Mouse (Mus musculus) heart, embryonic 16.5 days (tissue): ENCODE data around the gene Olfr1423. TPM values are rescaled to one million over a fixed set of nuclear protein-coding genes. Genes with fewer than 3 reads are reported as not detected.

Experiments used
- ATAC-seq: fragments of 200-750 bp; cut with Nextera tagmentation; replicated peaks from 2 replicates; pipeline ENCODE4 v1.8.0; 2017; ENCODE audit warnings: moderate number of reproducible peaks; ENCODE audit not compliant: insufficient read depth, low FRiP score; ENCODE audit errors: extremely low read depth
- H3K27ac ChIP-seq: fragments of 300-500 bp; sonication (generic); 2 replicates; pipeline ENCODE4 v1.5.1; 2014; ENCODE audit warnings: mild to moderate bottlenecking, low read length, control low read depth, moderate library complexity
- H3K27me3 ChIP-seq: fragments of 300-500 bp; sonication (generic); 2 replicates; pipeline ENCODE4 v1.6.1; 2014; ENCODE audit warnings: low read length, mixed read lengths; ENCODE audit not compliant: control insufficient read depth, insufficient read depth
- H3K36me3 ChIP-seq: fragments of 300-500 bp; sonication (generic); 2 replicates; pipeline ENCODE4 v1.6.1; 2014; ENCODE audit not compliant: control insufficient read depth, insufficient read depth
- H3K4me1 ChIP-seq: fragments of 300-500 bp; sonication (generic); 2 replicates; pipeline ENCODE4 v1.6.1; 2014; ENCODE audit warnings: low read length, mixed read lengths; ENCODE audit not compliant: control insufficient read depth, insufficient read depth
- H3K4me2 ChIP-seq: fragments of 300-500 bp; sonication (generic); 2 replicates; pipeline ENCODE4 v1.6.1; 2014; ENCODE audit warnings: low read depth, mild to moderate bottlenecking, control low read depth, low read length
- H3K4me3 ChIP-seq: fragments of 300-500 bp; sonication (generic); 2 replicates; pipeline ENCODE4 v1.5.1; 2014; ENCODE audit warnings: mild to moderate bottlenecking, control low read depth, low read length
- H3K9ac ChIP-seq: fragments of 300-500 bp; sonication (generic); 2 replicates; pipeline ENCODE4 v1.6.1; 2014; ENCODE audit warnings: low read length, control low read depth
- H3K9me3 ChIP-seq: fragments of 300-500 bp; sonication (generic); replicated peaks from 2 replicates; pipeline ENCODE4 v1.6.1; 2016; ENCODE audit warnings: low read length; ENCODE audit not compliant: control insufficient read depth
- WGBS: fragments of 180-500 bp; shearing (Covaris S2); extraction: QIAGEN DNeasy Blood & Tissue Kit; methylation state at CpG from one replicate; pipeline ENCODE4 v1.1.7; 2014; 5-methylcytosine and 5-hydroxymethylcytosine counted together
- polyA plus RNA-seq: library from polyadenylated mRNA; unstranded; fragments of >200 nt; fragmentation: Nextera tagmentation; extraction: Ambion mirVana; gene quantifications from 2 replicates; pipeline ENCODE4 v1.2.1, GENCODE M21; 2015

Gene Olfr1423
- polyA plus RNA-seq, 1 experiment from 2014 or later = not detected

- Histone ChIP-seq H3K9ac (no peak overlapping the region), H3K9me3 (no peaks in the 10 kb centered on the region), H3K36me3 (no peaks in the 10 kb centered on the region), H3K27me3 (no peaks in the 10 kb centered on the region), H3K4me3 (peak overlapping the region; percentile 16), H3K4me1 (peaks cover 20% of the 10 kb centered on the region), H3K4me2 (peak overlapping the region; percentile 40; the same call in 1 of the 2 replicates), H3K27ac (no peak overlapping the region)
- 44% methylated on average over 14 of the region's 14 CpGs for WGBS
- no peak for ATAC-seq
These were observed 38.3 kb downstream of the Olfr1423 start for GRCm38 (mm10) chr19:12002791-12003190.

GRCm38 (mm10) chr19:12002125-12002524 is 39.0 kb downstream of the Olfr1423 start:
- H3K27me3 ChIP-seq = no peaks in the 10 kb centered on the region
- peaks cover 17% of the 10 kb centered on the region for H3K4me1 ChIP-seq
- no peaks in the 10 kb centered on the region for H3K9me3 ChIP-seq
- peak; percentile 6; the same call in 1 of the 2 replicates for ATAC-seq
- H3K4me3 ChIP-seq = peak overlapping the region; percentile 16; the same call in 1 of the 2 replicates
- no peak overlapping the region for H3K27ac ChIP-seq
- peak overlapping the region; percentile 40 for H3K4me2 ChIP-seq
- WGBS = 10% methylated on average over 11 of the region's 11 CpGs
- H3K36me3 ChIP-seq = no peaks in the 10 kb centered on the region
- no peak overlapping the region for H3K9ac ChIP-seq

DNA sequence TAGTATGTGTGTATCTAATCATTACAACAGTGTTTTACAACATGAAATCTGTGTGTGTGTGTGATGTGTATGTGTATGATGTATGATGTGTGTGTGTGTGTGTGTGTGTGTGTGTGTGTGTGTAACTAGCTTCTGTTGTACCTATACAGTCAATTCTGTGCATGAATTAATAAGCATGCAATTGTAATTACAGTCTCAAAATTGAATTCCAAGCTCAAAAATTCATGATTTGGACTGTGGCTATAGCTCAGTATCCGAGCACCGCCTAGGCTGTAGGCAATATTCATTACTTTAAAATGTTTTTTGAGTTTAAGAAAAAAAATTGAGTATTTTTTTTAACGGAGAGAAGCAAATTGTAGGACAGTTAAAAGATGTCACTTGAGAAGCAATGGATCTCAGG is 39.4 kb downstream of the Olfr1423 start:
- Histone ChIP-seq H3K9ac (no peak overlapping the region), H3K27me3 (no peaks in the 10 kb centered on the region), H3K4me2 (no peak overlapping the region), H3K27ac (no peak overlapping the region), H3K36me3 (no peaks in the 10 kb centered on the region), H3K9me3 (no peaks in the 10 kb centered on the region), H3K4me3 (no peak overlapping the region), H3K4me1 (peaks cover 14% of the 10 kb centered on the region)
- WGBS = 37% methylated on average over 3 of the region's 3 CpGs
- no peak for ATAC-seq

DNA sequence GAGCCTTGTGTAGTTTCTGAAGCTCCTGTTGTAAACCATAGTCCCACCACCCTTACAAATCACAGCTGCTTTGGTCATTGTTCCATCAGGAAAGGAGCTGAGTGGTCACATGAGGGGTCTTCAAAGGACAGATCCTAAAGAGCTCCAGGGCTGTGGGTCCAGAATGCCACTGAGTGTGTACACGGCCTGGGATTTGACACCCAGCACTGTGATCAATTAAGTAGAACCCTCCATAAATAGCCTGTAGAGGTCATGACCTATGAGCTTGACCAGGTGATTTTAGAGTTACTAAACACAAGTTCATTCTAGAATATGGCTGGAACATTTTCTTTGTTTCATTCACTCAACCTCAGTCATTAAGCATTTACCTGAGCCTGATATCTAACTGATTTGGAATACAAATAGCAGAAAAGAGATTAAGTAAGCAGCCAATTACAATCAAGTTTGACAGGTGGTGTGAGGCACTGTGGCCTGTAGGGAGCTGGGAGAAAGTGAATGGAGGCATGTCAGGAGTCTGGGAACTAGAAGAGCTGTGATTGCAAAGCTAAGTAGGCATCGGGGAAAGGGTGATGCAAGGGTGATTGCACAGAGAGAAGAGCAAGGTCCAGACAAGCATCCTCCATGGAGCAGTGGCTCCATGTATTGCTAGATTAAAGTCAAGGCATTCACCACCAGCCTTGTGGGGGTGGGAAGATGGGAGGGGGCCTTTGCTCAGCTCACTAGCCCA is 45.2 kb downstream of the Olfr1423 start:
- H3K27me3 ChIP-seq = no peaks in the 10 kb centered on the region
- H3K4me2 ChIP-seq = no peak overlapping the region
- H3K9ac ChIP-seq = no peak overlapping the region
- no peak for ATAC-seq
- 0 out of 2 replicates have a peak, but pooled peaks cover 5% of the 10 kb centered on the region for H3K4me1 ChIP-seq
- WGBS = 42% methylated on average over 2 of the region's 2 CpGs
- peaks cover 38% of the 10 kb centered on the region for H3K36me3 ChIP-seq
- no peak overlapping the region for H3K27ac ChIP-seq
- H3K9me3 ChIP-seq = no peaks in the 10 kb centered on the region
- H3K4me3 ChIP-seq = no peak overlapping the region

DNA sequence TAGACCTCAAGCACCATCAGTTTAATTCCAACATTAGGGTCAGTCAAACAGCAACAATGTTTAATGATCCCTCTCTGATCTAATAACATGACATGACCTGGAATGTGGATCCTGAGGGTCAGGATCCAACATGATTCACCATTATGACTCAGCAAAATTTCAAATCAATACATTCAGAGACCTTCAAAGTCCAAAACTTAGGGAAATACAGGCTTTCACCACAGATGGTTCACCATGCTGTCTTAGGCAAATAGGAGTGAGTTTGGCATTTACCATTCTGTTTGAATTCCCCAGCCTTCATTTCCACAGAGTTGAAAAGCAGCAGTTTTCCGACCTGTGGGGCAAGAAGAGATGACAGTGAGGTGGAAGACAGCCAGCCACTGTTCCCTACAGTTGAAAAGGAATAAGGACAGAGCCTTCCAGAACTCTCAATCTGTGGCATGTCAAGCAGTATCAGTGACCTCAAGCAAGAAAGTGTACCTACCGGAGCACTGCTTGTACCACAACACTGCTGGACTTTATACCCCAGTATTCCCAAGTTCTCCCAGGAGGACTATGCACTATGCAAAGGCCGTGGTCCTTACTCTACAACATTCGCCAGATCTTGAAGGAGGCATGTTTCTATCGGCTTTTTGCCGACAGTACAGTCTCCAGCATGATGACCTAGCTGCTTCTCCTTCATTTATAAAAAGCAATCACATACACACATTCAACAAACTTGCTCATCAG is 46.2 kb downstream of the Olfr1423 start:
- no peaks in the 10 kb centered on the region for H3K9me3 ChIP-seq
- H3K4me1 ChIP-seq = 0 out of 2 replicates have a peak, but pooled peaks cover 5% of the 10 kb centered on the region
- no peak overlapping the region for H3K27ac ChIP-seq
- H3K4me2 ChIP-seq = no peak overlapping the region
- H3K36me3 ChIP-seq = peaks cover 44% of the 10 kb centered on the region
- no peak overlapping the region for H3K4me3 ChIP-seq
- H3K27me3 ChIP-seq = no peaks in the 10 kb centered on the region
- 88% methylated on average over 6 of the region's 6 CpGs for WGBS
- H3K9ac ChIP-seq = no peak overlapping the region
- no peak for ATAC-seq

- no peak overlapping the region for H3K9ac ChIP-seq
- peaks cover 58% of the 10 kb centered on the region for H3K36me3 ChIP-seq
- no peak overlapping the region for H3K4me3 ChIP-seq
- no peaks in the 10 kb centered on the region for H3K4me1 ChIP-seq
- 76% methylated on average over 10 of the region's 10 CpGs for WGBS
- H3K4me2 ChIP-seq = no peak overlapping the region
- no peak for ATAC-seq
- no peak overlapping the region for H3K27ac ChIP-seq
- H3K9me3 ChIP-seq = no peaks in the 10 kb centered on the region
- H3K27me3 ChIP-seq = no peaks in the 10 kb centered on the region
These were observed 48.6 kb downstream of the Olfr1423 start for GRCm38 (mm10) chr19:11992441-11993029.

DNA sequence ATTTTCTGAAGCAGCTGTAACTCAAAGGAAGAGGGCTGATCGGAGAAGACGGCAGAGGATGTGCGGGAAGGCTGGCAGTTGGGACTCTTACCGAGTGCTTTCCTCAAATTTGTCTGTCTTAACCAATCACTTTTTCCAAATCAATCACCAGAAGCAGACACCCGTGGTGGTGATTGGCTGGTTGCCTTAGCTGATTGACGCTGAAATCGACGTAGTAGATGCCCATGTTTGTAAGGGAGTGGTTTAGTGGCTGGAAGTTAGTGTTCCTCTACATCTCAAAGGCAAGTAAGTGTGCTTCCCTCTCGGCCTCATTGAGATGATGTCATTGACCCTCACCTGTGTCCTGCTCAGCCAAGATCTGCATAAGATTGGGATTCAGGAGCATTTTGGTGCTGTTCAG is 49.1 kb downstream of the Olfr1423 start:
- Histone ChIP-seq H3K9me3 (no peaks in the 10 kb centered on the region), H3K9ac (no peak overlapping the region), H3K4me2 (no peak overlapping the region), H3K27me3 (no peaks in the 10 kb centered on the region), H3K36me3 (peaks cover 62% of the 10 kb centered on the region), H3K4me3 (no peak overlapping the region), H3K27ac (no peak overlapping the region), H3K4me1 (no peaks in the 10 kb centered on the region)
- no peak for ATAC-seq
- WGBS = 89% methylated on average over 9 of the region's 9 CpGs

- H3K27me3 ChIP-seq = no peaks in the 10 kb centered on the region
- no peak for ATAC-seq
- no peak overlapping the region for H3K4me2 ChIP-seq
- H3K4me1 ChIP-seq = no peaks in the 10 kb centered on the region
- H3K4me3 ChIP-seq = no peak overlapping the region
- peaks cover 63% of the 10 kb centered on the region for H3K36me3 ChIP-seq
- H3K27ac ChIP-seq = no peak overlapping the region
- no peaks in the 10 kb centered on the region for H3K9me3 ChIP-seq
- 93% methylated on average over 7 of the region's 7 CpGs for WGBS
- no peak overlapping the region for H3K9ac ChIP-seq
These were observed 51.8 kb downstream of the Olfr1423 start for GRCm38 (mm10) chr19:11989334-11989733.

GRCm38 (mm10) chr19:11987841-11988240 is 53.3 kb downstream of the Olfr1423 start:
- H3K4me3 ChIP-seq = no peak overlapping the region
- H3K36me3 ChIP-seq = peaks cover 68% of the 10 kb centered on the region
- whole genome bisulfite sequencing = 81% methylated on average over 3 of the region's 3 CpGs
- ATAC-seq = no peak
- no peaks in the 10 kb centered on the region for H3K9me3 ChIP-seq
- H3K4me2 ChIP-seq = no peak overlapping the region
- H3K9ac ChIP-seq = no peak overlapping the region
- H3K4me1 ChIP-seq = no peaks in the 10 kb centered on the region
- no peaks in the 10 kb centered on the region for H3K27me3 ChIP-seq
- no peak overlapping the region for H3K27ac ChIP-seq
